Comparison of ENCODE assay signal across 21 mouse cellular contexts in genomic region chr5:88663151-88663550, GRCm38 (mm10).
"Had no signal": no experiment of that assay in that cellular context is flagged by ENCODE, and none has a peak within 500 bp of the region (broad histone marks: within the 10 kb centered on the region; RNA-seq: fewer than 3 reads in every experiment).

No protein-coding gene starts in this region.

- H3K27me3 ChIP-seq: lung, embryonic 15.5 days; megakaryocyte, embryonic 14.5 days; midbrain, embryonic 13.5 days; neural tube, embryonic 13.5 days; neural tube, embryonic 15.5 days had no signal

- H3K4me3 ChIP-seq: lung, embryonic 15.5 days; megakaryocyte, embryonic 14.5 days; midbrain, embryonic 13.5 days; myocyte; neural tube, embryonic 13.5 days; neural tube, embryonic 15.5 days had no signal

- H3K4me1 ChIP-seq: lung, embryonic 15.5 days; midbrain, embryonic 13.5 days; neural tube, embryonic 13.5 days; neural tube, embryonic 15.5 days had no signal

- H3K9ac ChIP-seq: lung, embryonic 15.5 days; midbrain, embryonic 13.5 days; neural tube, embryonic 13.5 days; neural tube, embryonic 15.5 days had no signal

- H3K9me3 ChIP-seq: lung, embryonic 15.5 days; megakaryocyte, embryonic 14.5 days; midbrain, embryonic 13.5 days; neural tube, embryonic 13.5 days; neural tube, embryonic 15.5 days had no signal

- H3K27ac ChIP-seq: lung, embryonic 15.5 days; macrophage; midbrain, embryonic 13.5 days; neural tube, embryonic 13.5 days; neural tube, embryonic 15.5 days had no signal

- H3K4me2 ChIP-seq: lung, embryonic 15.5 days; midbrain, embryonic 11.5 days; midbrain, embryonic 13.5 days; neural tube, embryonic 13.5 days; neural tube, embryonic 15.5 days had no signal

- DNase-seq: lung, adult 2 months; lung, postnatal 14 days; lung, postnatal 36 days; retina, postnatal 1 day; right cerebral cortex, adult 18-20 months; right cerebral cortex, postnatal 25 days; right cerebral cortex, postnatal 4 days; spleen, adult 18-20 months; thymus, adult 18-20 months; thymus, postnatal 14 days; thymus, postnatal 36 days had no signal

- ATAC-seq: lung, postnatal 0 days; midbrain, embryonic 13.5 days; midbrain, embryonic 16.5 days had no signal
